Mouse (Mus musculus) kidney, adult 9 months (tissue): ENCODE measurements around the gene Cpeb1.
A peak's percentile ranks its signal among the peaks of the same experiment; 100 is the strongest.

Source experiments
- DNase-seq: peaks from one replicate; pipeline ENCODE4 v3.0.0; 2022

Gene Cpeb1

DNA sequence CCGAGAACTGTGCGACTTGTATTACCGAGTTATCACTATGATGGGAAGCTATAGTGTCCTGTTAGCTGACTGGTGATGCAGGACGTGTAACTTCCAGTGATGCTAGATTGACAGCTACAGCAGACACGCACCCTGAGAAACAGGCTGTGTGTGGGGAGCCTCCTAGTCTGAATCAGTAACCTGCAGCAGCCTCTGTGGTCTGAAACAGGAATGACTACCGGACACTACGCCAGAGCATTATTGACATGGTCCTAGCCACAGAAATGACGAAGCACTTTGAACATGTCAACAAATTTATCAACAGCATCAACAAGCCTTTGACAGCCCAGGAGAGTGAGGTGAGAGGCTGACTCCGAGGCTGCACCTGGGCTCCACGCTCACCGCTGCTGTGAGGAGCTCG is 129.2 kb downstream of the Cpeb1 start:
- DNase-seq = no peak

DNA sequence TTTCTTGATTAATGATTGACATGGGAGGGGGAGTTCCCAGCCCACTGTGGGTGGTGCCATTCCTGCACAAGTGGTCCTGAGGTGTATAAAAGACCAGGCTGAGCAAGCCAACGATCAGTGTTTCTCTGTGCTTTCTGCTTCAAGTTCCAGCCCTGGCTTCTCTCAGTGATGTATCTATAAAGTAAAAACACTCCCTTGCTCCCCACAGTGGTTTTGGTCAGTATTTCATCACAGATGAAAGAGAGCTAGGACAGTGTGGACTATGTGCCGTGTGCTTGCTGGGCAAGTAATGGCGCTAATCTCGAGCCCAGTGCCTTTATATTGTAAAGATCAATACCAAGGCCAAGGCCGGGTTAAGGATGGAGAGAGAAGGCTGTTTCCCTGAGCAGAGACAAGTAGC is 133.5 kb downstream of the Cpeb1 start:
- DNase-seq = no peak

DNA sequence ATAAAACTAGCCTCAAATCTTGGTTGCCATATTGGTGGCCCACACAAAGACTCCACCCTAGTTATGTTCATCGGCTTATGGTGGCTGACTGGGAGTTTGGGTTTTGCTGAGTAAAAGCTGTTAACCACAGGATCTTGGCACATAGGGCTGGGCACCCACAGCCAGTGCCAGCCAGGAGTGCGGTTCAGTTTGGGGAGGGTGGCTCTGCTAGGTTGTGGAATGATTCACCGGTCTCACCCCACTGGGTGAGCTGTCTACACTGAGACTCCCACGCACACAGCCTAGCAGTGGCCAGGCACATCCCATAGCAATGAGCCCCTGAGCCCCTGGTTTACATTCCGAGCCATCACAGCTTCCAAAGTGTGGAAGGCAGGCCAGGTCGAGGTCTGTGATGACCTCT is 135.5 kb downstream of the Cpeb1 start:
- DNase-seq = no peak

DNA sequence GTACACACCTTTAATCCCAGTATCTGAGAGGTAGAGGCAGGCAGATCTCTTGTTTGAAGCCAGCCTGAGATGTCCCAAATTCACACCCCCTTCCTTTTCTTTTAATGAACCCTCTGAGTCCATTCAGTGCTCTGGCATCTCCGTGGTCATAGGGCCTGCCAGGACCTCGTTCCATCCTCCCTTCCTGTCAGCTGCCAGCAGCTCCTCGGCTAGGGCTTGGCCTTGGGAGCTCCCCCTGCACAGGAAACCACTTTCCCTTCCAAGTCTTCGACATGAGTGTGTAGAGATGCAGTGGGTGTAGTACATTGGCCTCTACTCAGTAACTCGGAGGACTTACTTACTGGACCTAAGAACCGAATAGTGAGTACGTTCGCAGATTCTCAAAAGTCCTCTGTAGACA is 139.7 kb downstream of the Cpeb1 start:
- no peak for DNase-seq

DNA sequence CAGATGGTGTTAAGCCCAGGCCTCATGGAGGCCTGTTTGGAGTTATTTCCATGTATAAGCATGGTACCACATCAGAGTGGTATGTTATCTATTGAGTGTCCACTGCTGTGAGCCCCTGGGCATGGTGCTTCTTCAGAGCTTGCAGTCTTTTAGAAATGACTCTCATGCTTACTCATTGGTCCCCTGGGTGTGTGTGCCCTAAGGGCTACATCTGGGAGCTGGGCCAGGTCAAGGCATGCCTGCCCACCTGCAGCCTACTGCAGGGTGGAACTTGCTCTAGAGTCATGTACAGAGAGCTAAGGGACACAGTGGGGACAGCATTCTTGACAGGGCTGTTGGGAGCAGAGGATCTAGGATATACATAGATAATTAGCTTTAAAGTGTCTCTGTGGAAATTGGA is 143.7 kb downstream of the Cpeb1 start:
- DNase-seq = no peak

DNA sequence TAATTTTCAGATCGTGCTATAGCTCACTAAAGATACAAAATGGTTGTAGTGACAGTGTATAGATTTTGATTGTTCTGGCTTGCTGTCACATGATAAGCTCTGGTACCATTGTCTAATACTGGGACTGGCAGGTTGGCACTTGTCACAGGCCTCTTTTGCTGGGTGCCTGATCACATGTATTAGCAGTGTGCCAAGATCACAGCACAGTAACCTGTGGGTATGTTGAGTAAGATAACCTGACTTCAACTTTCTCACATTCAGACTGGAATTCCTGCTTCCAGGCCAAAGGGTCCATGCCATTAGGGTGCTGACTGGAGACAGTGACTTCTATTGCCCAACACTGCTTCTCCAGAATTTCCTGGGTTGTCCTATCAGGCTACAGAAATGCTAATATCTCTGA is 144.1 kb downstream of the Cpeb1 start:
- no peak for DNase-seq

DNA sequence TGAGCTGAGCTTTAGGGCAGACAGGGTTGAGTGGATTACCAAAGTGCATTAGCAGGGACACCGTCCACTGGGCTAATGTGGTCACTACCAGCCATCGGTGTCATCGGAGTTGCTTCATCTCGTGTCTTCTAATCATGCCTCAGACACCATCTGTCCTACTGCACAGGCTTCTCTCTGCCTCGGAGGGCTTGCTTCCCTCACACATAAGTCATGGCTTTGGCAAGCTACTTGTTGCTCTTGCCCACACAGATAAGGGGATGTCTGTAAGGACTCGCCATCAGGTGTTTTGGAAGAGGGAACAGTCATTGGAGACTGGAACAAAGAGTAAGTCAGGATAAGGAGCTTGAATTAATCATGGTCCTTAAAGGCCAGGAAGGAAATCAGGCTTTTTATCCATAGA is 146.0 kb downstream of the Cpeb1 start:
- no peak for DNase-seq

DNA sequence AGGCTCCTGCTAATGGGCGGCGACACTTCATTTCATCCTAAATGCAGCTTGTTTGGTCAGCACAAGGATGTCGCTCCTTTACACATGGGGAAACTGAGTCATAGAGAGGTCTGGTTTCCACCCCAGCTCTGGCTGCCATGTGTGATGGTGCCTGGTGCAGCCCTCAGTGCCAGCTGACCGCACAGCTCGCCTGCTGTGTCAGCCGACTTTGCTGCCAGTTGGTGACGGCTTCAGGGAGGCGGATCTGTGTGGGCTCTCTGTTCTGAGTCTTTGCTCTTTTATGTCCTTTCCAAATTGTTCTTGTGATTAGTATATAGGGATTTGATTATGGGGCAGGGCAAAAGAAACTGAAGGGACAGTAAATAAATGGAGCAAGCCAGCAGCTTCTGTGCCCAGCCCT is 147.5 kb downstream of the Cpeb1 start:
- DNase-seq = no peak

DNA sequence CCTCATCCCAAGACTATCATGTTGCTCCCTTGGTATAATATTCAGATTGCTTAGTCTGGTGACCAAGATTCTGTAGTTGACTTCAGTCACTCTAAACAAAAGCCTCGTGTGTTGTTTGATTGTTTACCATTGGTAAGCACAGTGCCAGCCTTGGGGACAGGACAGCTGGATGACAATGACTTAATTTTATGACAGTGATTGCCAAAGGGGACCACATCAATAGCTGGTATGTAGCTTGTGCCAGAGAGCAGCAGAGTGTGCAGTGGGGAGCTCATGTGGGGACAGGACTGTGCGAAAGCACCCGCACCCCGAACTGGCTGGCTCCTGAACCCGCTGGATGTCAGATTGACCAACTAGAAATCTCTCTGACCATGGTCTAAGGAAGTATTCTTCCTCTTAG is 150.6 kb downstream of the Cpeb1 start:
- DNase-seq = no peak

DNA sequence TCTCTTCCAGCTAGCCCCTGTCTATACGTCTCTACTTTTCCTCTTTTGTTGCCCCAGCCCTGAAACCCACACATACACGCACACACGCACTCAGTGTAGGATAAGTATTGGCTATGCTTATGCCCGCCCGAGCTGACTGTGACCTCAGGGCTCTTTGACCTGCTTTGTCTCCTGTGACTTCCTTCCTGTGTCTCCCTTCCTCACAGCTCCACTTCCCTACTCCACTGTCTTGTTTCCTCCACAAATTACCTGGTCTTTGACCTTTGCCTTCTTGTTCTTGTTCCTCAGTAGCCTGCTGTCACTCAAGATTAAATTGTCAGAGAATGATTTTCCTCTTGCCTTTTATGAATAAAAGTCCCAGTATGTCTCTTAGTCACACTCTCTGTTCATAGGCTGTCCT is 151.2 kb downstream of the Cpeb1 start:
- DNase-seq = peak; percentile 66

DNA sequence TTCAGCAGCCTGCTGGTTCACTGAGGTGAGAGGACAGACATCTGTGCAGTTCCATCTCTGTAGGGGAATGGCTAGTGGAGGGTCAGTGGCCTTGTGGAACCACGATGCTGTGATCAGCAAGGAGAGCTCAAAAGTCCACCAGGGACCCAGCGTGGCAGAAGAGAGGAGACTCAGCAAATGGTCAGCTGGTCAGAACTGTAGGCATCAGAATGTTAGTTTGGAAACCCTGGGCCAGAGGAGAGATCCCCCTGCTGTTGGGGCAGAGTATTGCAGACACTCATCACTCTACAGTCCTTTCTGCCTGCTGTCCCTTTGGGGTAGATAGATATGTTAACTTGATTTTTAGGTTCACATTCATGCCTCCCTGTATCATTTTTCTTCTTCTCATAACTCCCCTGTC is 151.6 kb downstream of the Cpeb1 start:
- peak; percentile 86 for DNase-seq

DNA sequence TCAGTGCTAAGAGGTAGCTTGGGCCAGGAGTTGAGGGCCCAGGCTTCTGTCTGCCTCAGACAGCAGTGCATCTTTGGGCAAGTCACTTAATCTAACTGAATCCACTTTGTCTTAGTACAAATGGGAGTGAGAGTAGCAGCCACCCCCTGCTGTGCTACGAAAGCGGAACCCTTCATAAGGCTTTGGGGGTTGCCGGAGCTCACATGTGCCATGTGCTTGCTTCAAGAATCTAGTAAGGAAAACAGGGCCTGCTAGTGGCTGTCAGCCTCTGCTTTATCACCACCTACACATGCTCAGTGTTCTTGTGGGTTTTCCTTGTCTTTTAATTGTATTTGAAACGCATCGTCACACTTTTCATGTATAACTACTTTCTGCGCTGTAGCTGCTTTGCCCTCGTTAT is 153.9 kb downstream of the Cpeb1 start:
- no peak for DNase-seq

DNA sequence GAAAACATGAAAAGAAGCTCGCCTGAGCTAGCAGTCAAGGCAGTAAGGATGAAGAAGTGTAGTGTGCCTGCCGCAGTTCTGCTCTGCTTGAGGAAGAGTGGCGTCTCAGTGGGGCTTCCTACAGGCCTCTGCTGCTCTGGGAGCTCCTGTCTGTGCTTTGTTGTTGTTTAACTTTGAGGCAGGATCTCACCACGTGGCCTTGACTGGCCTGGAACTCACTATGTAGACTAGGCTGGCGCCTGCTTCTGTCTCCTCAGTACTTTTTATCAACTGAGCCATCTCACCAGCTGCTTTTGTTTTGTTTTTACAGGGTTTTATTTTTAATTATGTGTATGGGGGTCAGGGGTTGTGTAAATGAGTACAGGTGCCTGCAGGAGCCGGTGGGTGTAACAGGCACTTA is 157.1 kb downstream of the Cpeb1 start:
- DNase-seq = peak; percentile 52
